Mouse (Mus musculus) monocyte, adult 2 months (primary cell): Measurements from ENCODE around the gene Slc15a5.

Experiments used
- DNase-seq, 2 experiments: peaks; one replicate each; pipeline ENCODE4 v3.0.0; 2022; ENCODE audit warnings: low spot score in 2 of 2, low read depth in 1 of 2

Gene Slc15a5

DNA sequence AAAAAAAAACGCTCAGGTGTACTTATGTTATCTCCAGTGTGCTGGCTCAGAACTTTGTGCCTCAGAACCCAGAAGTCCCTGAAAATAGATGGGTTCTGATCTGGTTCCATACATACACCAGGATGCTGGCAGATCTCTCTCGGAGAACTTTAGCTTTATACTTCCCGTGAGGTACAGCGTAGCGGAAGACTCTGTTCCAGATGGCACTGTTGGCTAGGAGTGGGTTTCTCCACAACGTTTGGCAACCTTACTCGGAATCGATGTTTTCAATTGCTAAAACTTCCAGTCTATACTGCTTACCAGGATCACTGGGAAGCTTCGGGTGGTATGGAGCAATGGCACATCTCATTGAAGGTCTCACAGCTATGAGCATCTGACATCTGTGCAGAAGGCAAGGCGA, 9.8 kb downstream of the Slc15a5 start:
- DNase-seq: no peak

DNA sequence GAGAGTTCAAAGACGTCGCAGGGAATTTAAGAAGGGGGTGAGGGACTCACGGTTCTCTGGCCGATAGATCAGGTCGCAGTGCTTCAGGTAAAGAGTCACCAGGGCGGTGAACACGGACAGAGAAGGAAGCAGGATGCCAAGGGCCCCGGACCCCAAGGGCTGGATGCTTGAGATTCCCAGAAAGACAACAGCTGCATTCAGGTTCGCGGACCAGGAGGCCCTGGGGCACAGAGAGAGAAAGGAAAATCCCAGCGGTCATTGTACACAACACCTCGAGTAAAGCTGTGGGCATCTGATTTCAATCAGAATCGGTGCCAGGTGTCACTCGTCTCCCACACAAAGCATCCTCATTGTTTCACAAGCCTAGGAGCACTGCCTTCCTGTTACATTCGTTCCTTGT, 24.1 kb downstream of the Slc15a5 start:
- no peak for DNase-seq

- DNase-seq: no peak
Measured at GRCm38 (mm10) chr6:138054956-138055355, 24.8 kb downstream of the Slc15a5 start.

DNA sequence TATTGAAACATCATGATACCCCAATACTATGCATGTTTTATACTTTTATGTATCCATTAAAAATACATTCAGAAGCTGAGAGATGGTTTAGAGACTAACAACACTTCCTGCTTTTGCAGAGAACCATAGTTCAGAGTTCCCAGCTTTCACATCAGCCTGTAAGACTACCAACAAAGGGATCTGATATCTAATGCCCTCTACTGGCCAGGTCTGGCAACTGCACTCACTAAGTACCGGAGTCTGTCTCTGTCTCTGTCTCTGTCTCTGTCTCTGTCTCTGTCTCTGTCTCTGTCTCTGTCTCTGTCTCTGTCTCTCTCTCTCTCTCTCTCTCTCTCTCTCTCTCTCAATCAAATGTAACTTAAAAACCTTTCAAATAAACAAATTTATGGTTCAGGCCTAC, 25.6 kb downstream of the Slc15a5 start:
- DNase-seq: no peak

DNA sequence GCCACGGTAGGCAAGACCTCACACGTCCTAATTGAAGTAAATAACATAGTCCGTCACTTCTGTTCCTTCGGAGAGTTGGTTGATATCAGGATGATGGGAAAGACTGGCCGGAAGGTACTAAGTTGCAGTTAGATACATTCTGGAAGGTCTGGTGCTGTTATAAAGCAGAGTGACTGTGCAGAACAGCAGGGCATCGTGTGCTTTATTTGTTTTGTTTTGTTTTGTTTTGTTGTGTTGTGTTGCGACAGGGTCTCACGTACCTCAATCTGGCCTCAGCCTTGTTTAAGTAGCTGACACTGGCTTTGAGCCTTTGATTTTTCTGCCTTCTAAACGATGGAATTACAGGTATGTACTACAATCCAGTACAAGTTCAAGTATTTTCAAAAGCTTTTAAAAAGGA, 26.0 kb downstream of the Slc15a5 start:
- no peak for DNase-seq

GRCm38 (mm10) chr6:138045364-138045763, 34.4 kb downstream of the Slc15a5 start:
- DNase-seq: no peak

- DNase-seq: no peak
Measured at GRCm38 (mm10) chr6:138042891-138043290, 36.8 kb downstream of the Slc15a5 start.

DNA sequence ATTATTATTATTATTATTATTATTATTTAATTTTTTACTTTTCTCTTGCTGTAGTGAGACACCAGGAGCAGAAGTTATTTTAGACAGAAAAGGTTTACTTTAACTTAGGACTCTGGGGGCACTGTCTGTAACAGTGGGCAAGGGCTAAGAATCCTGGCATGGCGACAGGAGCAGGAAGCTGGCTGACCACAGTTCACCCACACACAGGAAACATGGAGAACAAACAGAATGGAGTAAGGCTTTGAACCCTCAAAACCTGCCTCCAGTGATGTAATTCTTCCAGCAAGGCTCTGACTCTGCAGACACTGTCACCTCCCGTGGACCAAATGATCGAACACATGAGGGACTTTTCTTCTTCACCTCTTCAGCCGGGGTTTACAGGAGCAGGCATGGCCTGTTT, 37.9 kb downstream of the Slc15a5 start:
- no peak for DNase-seq

- no peak for DNase-seq
Measured at GRCm38 (mm10) chr6:138037587-138037986, 42.1 kb downstream of the Slc15a5 start.

GRCm38 (mm10) chr6:138036891-138037290, 42.8 kb downstream of the Slc15a5 start:
- DNase-seq: no peak

GRCm38 (mm10) chr6:138016898-138017297, 62.8 kb downstream of the Slc15a5 start:
- DNase-seq: no peak

DNA sequence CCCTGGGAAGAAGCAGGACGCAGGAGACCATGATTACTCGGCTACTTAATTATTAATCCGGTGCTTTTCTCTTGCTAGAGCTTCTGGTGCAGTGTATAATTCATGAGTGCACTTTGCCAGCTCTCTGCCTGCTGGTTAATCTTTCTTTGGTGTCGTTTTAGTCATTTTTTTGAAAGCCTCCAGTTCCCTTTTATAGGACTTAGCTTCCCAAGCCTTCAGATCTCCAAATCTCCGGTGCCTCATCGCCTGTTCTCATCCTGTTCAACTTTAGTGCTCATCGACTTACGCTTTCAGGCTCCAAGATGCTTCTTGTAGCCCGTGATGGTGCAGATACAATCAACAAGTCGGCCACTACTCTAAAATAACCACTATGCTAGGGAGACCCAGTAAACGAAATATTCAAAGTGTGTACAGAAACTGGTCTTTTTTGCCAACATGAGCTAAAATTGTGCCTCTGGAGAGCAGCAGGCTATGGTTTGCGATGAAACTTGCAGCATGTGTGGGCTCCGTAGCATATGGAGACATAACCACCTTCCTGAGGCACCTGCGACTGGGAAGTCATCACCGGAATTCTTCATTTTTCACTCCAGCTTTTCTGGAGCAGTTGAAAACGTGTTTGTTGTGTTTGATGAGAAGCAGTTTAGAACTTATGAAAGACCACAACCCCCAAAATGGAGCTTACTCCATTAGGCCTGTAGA, 64.6 kb downstream of the Slc15a5 start:
- no peak for DNase-seq

GRCm38 (mm10) chr6:138011955-138012354, 67.8 kb downstream of the Slc15a5 start:
- DNase-seq: no peak

- no peak for DNase-seq
Measured at GRCm38 (mm10) chr6:138007705-138008104, 72.0 kb downstream of the Slc15a5 start.

DNA sequence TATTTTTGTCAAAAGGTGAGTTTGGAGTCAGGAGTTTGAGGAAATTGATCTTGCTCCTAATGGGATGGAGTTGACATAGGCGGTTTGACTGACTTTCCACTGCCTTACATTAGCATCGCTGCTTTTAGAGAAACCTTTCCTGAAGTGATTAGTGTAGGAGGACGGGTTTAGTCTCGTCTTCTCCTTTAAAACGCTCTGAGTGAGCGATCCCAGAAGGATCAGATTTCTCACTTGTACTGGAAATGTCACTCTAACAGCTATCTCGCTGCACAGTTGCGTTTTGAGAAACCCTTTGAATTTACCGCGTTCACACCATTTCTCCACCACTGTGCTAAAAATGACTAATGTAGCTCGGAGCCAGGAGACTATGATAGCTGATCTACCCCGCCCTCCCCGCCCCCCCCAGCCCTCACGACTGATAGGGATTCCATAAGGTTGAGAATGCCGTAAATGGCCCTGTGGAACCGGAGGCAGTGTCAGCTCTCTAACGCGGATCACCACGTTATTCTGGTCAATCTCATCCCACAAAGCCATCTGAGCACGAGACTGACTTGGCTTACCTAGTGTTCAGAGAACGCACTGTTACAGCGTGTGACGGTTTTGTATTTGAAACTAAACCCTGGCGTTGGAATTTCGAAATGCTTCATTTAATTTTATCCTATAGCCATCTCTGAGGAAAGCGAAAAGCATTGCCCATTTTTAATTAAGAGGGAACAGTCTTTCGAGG, 73.0 kb downstream of the Slc15a5 start:
- no peak for DNase-seq

GRCm38 (mm10) chr6:137989853-137990252, 89.9 kb downstream of the Slc15a5 start:
- no peak for DNase-seq

DNA sequence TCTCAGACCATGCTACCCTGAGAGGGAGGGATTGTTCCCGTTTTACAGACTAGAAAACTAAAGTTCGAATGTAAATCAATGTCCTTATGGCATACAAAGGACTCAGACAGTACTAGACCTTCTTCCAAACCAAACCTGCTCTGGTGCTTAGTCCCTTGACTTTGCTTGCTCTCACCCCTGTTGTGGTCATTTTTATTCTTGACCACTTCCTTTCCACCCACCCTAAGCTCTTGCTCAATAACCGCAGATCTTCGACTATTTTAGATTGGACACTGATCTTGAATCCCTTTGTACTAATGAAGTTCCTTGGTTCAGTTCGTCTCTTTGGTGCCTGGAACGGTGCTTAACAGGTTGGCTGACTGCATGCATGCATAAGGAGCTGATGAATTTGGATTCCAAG, 94.5 kb downstream of the Slc15a5 start:
- DNase-seq: no peak

- DNase-seq: no peak
Measured at GRCm38 (mm10) chr6:137982195-137982737, 97.5 kb downstream of the Slc15a5 start.

DNA sequence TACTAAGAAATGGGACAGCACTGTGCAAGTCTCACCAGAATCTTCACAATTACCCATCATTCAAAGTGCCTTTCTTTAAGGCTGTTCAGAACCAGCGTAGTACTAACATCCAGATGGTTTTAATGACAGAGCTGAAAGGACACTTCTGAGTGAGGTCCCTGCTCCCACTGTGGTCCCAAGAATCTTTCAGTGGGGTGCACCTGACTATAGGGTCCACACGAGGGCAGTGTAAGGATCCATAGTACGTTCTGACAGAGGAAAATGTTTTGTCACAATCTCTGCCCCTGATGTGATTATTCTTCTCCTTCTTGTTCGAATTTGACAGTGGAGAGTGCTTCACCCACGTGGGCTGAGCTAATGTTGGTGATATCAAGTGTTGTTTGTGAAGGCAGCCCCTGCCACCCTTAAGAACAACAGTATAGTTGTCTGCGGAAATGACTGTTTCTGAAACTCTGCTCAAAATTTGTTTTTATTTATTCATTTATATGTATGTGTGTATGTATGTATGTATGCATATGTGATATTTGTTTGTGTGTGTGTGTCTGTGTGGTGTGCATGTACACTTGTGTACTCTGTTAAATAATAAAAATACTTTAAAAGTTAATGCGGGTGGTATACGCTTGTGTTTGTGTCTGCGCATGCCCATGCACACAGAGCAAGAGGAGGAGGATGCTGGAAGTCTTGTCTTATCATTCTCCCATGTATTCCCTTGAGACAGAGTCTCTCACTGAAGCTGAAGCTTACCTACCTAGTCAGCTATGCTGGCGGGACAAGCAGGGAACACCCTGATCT, 98.6 kb downstream of the Slc15a5 start:
- no peak for DNase-seq

- no peak for DNase-seq
Measured at GRCm38 (mm10) chr6:137980413-137980812, 99.3 kb downstream of the Slc15a5 start.

DNA sequence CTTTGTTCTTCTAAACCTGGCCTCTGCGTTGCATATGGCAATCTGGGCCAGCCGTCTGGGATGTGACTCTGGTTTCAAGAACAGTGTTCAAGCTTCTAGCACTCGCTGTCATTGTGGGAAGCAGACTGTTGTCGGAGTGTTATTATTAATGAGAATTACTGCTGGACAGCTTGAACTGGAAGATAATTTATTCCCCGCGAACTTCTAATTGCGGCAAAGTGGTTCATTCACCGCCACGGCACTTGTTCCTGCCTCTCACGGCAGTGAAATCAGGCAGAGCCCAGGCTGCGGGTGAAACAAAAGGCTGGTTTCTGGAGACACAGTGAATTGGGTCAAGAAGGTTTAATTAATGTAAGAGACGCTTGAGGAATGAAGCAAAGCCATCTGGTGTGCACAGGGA, 99.9 kb downstream of the Slc15a5 start:
- no peak for DNase-seq

DNA sequence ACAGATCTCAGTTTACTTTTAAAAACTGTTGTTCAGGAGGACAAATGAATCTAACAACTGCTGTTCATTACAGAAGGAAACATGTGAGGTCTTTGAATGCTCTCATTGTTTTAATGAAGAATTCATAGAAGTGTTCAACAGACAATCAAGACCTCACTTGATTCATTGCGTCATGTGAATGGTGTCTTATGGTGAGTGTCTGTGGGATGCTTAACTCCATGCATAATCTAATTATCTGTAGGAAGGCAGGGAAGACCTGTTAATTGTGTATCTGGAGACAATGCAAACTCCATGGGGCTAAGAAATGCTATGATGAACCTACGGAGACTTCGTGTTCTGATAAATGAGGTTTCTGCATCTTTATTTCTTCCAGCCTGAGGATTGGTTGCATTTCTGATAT, 103.7 kb downstream of the Slc15a5 start:
- no peak for DNase-seq
